Mouse (Mus musculus) forebrain, embryonic 12.5 days (tissue): Measurements from ENCODE around the gene Gm17654. TPM values are rescaled to one million over a fixed set of nuclear protein-coding genes. Genes with fewer than 3 reads are reported as not detected.
"Not testable (repeated sequence)": the region's sequence is repeated elsewhere in the genome, so short reads cannot be mapped to it uniquely, and the experiment has no call there.

ENCODE experiments used
- ATAC-seq: fragments of 200-750 bp; cut with Nextera tagmentation; 2 replicates; pipeline ENCODE4 v1.8.0; 2017; ENCODE audit warnings: moderate TSS enrichment; ENCODE audit not compliant: low FRiP score
- H3K27ac ChIP-seq: fragments of 300-500 bp; sonication (generic); 2 replicates; pipeline ENCODE4 v1.5.1; 2016; ENCODE audit warnings: mild to moderate bottlenecking
- H3K27me3 ChIP-seq: fragments of 300-500 bp; sonication (generic); 2 replicates; pipeline ENCODE4 v1.6.1; 2016; ENCODE audit warnings: mild to moderate bottlenecking
- H3K36me3 ChIP-seq: fragments of 300-500 bp; sonication (generic); replicated peaks from 2 replicates; pipeline ENCODE4 v1.6.1; 2016; ENCODE audit warnings: mild to moderate bottlenecking
- H3K4me1 ChIP-seq: fragments of 300-500 bp; sonication (generic); 2 replicates; pipeline ENCODE4 v1.6.1; 2016
- H3K4me2 ChIP-seq: fragments of 300-500 bp; sonication (generic); 2 replicates; pipeline ENCODE4 v1.6.1; 2016; ENCODE audit warnings: mild to moderate bottlenecking, moderate library complexity
- H3K4me3 ChIP-seq: fragments of 300-500 bp; sonication (generic); replicated peaks from 2 replicates; pipeline ENCODE4 v1.5.1; 2016; ENCODE audit warnings: mild to moderate bottlenecking
- H3K9ac ChIP-seq: fragments of 300-500 bp; sonication (generic); 2 replicates; pipeline ENCODE4 v1.6.1; 2016; ENCODE audit warnings: mild to moderate bottlenecking
- H3K9me3 ChIP-seq: fragments of 300-500 bp; sonication (generic); 2 replicates; pipeline ENCODE4 v1.6.1; 2016
- WGBS: fragments of 180-500 bp; shearing (Covaris S2); methylation state at CpG from one replicate; pipeline ENCODE4 v1.1.7; 2016; 5-methylcytosine and 5-hydroxymethylcytosine counted together
- polyA plus RNA-seq: library from polyadenylated mRNA; unstranded; fragments of >200 nt; fragmentation: Nextera tagmentation; extraction: Ambion mirVana; gene quantifications from 2 replicates; pipeline ENCODE4 v1.2.1, GENCODE M21; 2016

Gm17654 gene
- not detected in 2 replicates for polyA plus RNA-seq

DNA sequence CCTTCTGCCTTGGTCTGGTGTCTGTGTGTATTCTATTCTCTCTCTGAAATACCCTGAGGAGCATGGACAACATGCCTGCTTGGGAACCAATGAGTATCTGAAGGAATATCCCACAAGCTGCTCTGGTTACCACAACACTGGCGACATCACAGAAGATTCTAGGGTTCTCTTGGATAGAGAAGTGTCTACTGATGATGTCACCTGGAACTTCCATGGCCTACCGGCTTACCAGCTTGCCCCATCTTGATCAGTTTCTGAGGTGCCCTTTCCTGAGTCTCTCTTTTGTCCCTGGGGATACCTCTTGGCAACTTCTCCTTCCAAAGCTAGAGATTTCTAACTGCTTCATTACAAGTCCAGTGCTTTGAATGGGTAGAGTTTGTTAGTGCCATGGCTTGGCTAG, at the start of gene Gm17654:
TSS of gene Gm17654 (minus strand) at position 101 of the 400 bp plus-strand sequence.
- H3K9me3 ChIP-seq, H3K9ac ChIP-seq, H3K27me3 ChIP-seq, ATAC-seq, H3K4me3 ChIP-seq, H3K36me3 ChIP-seq, H3K4me1 ChIP-seq, H3K27ac ChIP-seq, H3K4me2 ChIP-seq: not testable (repeated sequence)
- WGBS: 85% methylated on average over 1 of the region's 2 CpGs

DNA sequence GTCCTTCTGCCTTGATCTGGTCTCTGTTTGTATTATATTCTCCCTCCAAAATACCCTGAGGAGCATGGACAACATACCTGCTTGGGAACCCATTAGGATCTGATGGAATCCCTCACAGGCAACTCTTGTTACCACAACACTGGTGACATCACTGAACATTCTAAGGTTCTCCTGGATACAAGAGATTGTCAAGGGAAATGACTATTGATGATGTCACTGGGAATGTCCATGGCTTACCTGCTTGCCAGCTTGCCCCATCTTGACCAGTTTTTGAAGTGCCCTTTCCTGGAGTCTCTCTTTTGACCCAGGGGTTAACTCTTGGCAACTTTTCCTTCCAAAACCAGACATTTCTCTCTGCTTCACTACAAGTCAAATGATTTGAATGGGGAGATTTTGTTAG, 29.0 kb upstream of the Gm17654 start, which contains the start of gene Gm10375:
TSS of gene Gm10375 (minus strand) at position 101 of the 400 bp plus-strand sequence.
- H3K9ac ChIP-seq, H3K9me3 ChIP-seq, H3K4me1 ChIP-seq, H3K27ac ChIP-seq, H3K36me3 ChIP-seq, H3K4me3 ChIP-seq, H3K4me2 ChIP-seq, H3K27me3 ChIP-seq, ATAC-seq: not testable (repeated sequence)

DNA sequence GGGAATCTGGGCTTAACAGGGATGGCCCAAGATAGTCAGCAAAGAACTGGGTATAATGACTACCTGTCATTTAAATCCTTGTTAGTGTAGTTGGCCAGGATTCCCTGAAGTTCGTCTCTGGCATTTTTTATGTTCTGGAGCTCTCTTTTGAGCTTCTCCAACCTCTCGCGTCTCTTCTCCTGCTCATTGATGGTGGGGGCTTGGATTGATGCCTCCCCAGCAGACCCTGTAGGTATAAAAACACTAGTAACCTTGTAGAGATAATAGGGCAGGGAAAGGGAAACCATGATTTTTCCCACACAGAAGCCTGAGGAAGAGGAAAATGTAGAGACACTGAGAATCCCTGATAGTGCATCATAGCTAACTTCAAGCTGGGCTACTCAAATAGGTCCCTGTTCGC, 977 bp downstream of the Gm17654 start:
- not testable (repeated sequence) for H3K9me3 ChIP-seq, H3K4me1 ChIP-seq, H3K27ac ChIP-seq, H3K4me2 ChIP-seq, H3K9ac ChIP-seq, H3K4me3 ChIP-seq, H3K27me3 ChIP-seq, H3K36me3 ChIP-seq, ATAC-seq
- WGBS: 93% methylated on average over 3 of the region's 4 CpGs

DNA sequence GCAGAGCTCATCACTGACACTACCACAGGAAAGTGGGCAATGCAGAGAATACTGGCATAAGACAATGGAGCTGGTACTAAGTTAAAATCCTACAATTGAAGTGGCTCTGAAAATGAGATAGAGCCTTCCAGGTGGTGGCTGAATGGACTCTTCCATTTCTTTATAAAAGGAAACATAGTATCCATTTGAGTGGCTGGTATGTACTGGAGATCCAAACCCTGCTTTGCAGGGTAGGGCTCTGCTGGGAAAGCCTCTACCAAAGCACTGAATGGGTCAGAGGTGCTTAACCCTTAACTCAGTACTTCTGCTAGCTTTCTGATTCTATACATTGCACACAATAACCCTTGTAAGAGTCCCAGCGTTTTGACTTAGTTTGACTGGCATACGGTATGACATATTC, 26.7 kb downstream of the Gm17654 start:
- H3K4me1 ChIP-seq, H3K27me3 ChIP-seq, H3K27ac ChIP-seq, H3K36me3 ChIP-seq, ATAC-seq, H3K4me2 ChIP-seq, H3K4me3 ChIP-seq, H3K9me3 ChIP-seq, H3K9ac ChIP-seq: not testable (repeated sequence)
- 88% methylated on average over 2 of the region's 2 CpGs for WGBS

DNA sequence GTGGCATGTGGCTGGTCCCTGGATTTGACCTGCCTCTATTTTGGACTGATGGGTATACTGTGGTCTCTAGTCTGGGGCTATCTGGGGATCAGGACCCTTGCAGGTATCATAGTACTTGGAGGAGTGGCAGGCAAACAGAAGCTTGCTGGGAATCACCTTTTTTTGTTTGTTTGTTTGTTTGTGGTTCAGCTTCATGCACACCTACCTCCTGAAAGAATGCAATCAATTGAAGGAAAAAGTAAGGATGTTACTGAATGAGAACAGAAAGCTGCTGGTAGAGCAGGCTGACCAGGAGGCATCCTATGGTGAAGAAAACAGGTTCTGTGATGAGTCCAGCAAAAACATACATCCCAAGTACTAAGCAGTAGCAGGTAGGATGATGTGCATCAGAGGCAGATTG, 32.7 kb downstream of the Gm17654 start:
- not testable (repeated sequence) for ATAC-seq, H3K4me1 ChIP-seq, H3K4me2 ChIP-seq, H3K27me3 ChIP-seq, H3K27ac ChIP-seq, H3K4me3 ChIP-seq, H3K9ac ChIP-seq, H3K9me3 ChIP-seq, H3K36me3 ChIP-seq

DNA sequence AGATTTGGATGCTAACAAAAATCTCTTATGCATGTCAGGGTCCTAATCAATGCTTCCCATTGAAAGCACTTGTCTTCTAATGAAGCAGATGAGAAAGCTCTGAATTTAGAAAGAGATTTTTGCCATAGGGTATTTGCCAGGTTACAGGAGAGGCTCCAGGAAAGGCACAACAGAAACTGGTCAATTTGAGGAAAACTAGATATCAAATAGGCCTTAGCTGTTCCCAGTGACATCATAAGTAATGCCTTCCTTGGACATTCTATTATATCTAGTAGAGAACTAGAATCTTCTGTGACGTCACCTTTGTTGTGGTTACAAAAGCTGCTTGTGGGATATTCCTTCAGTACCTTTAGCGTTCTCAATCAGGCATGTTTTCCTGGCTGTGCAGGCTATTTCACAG, 35.7 kb downstream of the Gm17654 start, which contains the start of gene Gm5799:
TSS of gene Gm5799 (plus strand) at position 301 of the 400 bp plus-strand sequence.
- H3K27me3 ChIP-seq, H3K4me2 ChIP-seq, ATAC-seq, H3K4me3 ChIP-seq, H3K4me1 ChIP-seq, H3K9ac ChIP-seq, H3K9me3 ChIP-seq, H3K27ac ChIP-seq, H3K36me3 ChIP-seq: not testable (repeated sequence)
- WGBS: 80% methylated on average over 2 of the region's 2 CpGs

DNA sequence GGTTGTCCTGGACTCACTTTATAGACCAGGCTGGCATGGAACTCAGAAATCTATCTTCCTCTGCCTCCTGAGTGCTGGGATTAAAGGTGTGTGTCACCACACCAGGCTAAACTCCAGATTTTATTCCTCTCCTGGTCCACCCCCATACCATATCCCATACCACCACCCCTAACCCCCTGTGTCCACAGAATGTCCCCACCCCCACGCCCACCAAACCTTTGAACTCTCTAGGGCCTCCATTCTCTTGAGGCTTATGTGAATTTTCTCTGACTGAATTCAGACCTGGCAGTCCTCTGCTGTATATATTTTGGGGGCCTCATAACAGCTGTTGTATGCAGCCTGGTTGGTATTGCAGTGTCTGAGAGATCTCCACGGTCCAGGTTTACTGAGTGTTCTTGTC, 40.8 kb downstream of the Gm17654 start:
- WGBS: 81% methylated on average over 2 of the region's 2 CpGs
- not testable (repeated sequence) for H3K36me3 ChIP-seq, H3K9me3 ChIP-seq, H3K4me1 ChIP-seq, H3K4me2 ChIP-seq, ATAC-seq, H3K27me3 ChIP-seq, H3K4me3 ChIP-seq, H3K9ac ChIP-seq, H3K27ac ChIP-seq

DNA sequence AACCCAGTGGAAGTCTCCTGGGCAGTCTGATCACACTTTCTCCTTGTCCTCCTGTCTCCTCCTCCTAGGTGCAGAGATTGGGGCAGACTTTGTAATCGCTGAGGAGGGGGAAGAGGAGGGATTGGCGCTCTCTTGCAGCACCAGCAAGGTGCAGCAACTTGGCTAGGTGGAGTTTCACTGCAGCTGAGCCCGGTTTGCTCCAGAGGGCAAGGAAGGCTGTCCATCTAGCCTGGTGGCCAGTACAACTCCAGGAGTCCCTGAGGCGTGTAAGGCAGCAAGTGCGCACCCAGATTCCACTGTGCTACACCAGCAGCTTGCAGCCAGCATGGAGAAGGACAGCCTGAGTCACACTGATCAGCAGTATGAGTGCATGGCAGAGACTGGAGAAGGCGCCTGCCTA, 46.6 kb downstream of the Gm17654 start:
- not testable (repeated sequence) for ATAC-seq, H3K9me3 ChIP-seq, H3K4me2 ChIP-seq

DNA sequence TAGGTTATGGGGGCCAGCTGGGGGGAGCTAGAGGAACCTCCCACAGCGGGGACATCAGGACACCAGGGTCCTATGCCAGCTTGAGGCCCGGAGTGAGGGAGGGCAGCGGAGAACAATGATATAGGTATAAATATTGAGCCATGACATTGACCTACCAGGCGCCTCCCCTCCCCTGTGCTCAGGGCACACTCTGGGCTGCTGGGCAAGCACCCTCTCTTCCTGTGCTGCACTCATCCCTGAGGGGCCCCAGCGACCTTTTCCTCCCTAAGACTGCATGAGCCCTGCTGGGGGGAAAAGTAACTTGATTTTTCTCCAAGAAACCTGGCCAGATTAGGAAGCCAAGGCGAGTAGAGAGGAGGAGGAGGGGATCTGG, 46.9 kb downstream of the Gm17654 start:
- no CpG with 5 or more reads among the region's 6 CpGs for WGBS
- not testable (repeated sequence) for H3K9ac ChIP-seq, H3K4me1 ChIP-seq, H3K27ac ChIP-seq, H3K4me2 ChIP-seq, H3K9me3 ChIP-seq, ATAC-seq, H3K27me3 ChIP-seq, H3K4me3 ChIP-seq, H3K36me3 ChIP-seq

More for the DNA sequence above, 46.6 kb downstream of the Gm17654 start:
- H3K27ac ChIP-seq, H3K4me1 ChIP-seq, H3K36me3 ChIP-seq, H3K4me3 ChIP-seq, H3K9ac ChIP-seq, H3K27me3 ChIP-seq: not testable (repeated sequence)
- whole genome bisulfite sequencing: 62% methylated on average over 3 of the region's 6 CpGs

DNA sequence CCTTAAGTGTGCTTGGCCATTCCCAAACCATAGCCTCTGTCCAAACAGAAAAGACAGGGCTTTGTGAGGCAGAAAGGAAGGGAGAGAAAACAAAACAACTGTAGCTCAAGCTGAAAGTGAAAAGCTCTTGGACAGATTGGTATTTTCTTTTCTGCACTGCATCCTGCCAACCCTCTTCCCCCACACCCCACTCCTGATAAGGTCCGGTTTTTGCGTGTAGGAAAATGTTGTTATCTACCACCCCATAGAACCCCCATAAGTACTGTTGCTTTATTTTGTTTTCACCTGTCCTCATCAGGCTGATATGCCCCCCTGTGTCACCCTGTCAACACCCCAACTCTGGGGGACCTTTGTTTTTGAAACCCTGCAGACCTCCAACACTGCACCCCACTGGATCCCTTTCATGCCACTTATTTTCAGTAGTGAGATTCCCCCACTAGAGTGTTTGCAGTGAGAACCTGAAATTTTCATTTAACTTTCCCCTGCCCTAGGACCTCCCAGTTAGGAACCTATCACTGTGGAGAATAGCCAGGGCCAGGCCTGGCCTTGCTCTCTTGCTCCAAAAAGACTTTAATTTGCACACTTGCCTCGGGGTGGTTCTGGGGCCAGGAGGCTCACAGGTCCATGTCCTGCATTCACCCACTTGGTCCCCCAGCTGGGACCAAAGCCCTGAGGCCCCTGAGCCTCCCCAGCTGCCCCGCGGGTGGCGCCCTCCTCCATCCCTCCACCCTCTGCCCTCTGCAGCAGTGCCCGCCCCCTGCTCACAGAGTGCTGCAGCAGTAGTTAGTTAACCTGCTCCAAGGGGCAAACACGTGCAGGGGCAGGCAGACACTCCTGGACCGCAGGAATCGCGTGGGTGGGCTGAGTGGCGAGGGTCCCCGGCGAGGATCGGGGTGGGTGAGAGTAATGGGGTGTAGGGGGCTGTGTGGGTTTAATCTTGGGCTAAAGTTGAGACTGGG, 47.6 kb downstream of the Gm17654 start:
- H3K9ac ChIP-seq, H3K4me2 ChIP-seq, H3K36me3 ChIP-seq, H3K27ac ChIP-seq, ATAC-seq, H3K4me3 ChIP-seq, H3K27me3 ChIP-seq, H3K9me3 ChIP-seq, H3K4me1 ChIP-seq: not testable (repeated sequence)
- 32% methylated on average over 14 of the region's 15 CpGs for WGBS

Other genes starting within 250 kb of the Gm17654 start
- not detected in 2 replicates for gene 1700001F09Rik, start 231.3 kb downstream of the Gm17654 start, polyA plus RNA-seq
- not detected in 2 replicates for gene Gm8138, start 162.8 kb downstream of the Gm17654 start, polyA plus RNA-seq
- not detected in 2 replicates for gene Gm5799, start 35.6 kb downstream of the Gm17654 start, polyA plus RNA-seq
- not detected in 2 replicates for gene Gm10375, start 28.9 kb upstream of the Gm17654 start, polyA plus RNA-seq
- gene Gm8165, start 98.1 kb upstream of the Gm17654 start, polyA plus RNA-seq: not detected in 2 replicates
- gene Gm7324, start 118.7 kb upstream of the Gm17654 start, polyA plus RNA-seq: 2.6 TPM in 2 replicates
- gene Gm16506, start 148.3 kb upstream of the Gm17654 start, polyA plus RNA-seq: not detected in 2 replicates
- not detected in 2 replicates for gene Gm6526, start 168.7 kb upstream of the Gm17654 start, polyA plus RNA-seq
- not detected in 2 replicates for gene Gm8180, start 205.6 kb upstream of the Gm17654 start, polyA plus RNA-seq